Mouse (Mus musculus) brain, embryonic 14.5 days (tissue): ENCODE measurements around the gene Pde4d.

Experiments used
- CTCF ChIP-seq: fragments of 200-500 bp; IDR thresholded peaks from 2 replicates; pipeline ENCODE4 v1.5.1; 2012; ENCODE audit warnings: inconsistent platforms, mild to moderate bottlenecking, moderate library complexity, borderline replicate concordance; ENCODE audit not compliant: insufficient read depth, insufficient read length; ENCODE audit errors: extremely low read depth
- POLR2A ChIP-seq: fragments of 200-500 bp; IDR thresholded peaks from 2 replicates; pipeline ENCODE4 v1.6.1; 2012; ENCODE audit warnings: mild to moderate bottlenecking, inconsistent platforms, borderline replicate concordance; ENCODE audit not compliant: poor library complexity, insufficient read depth, insufficient read length, severe bottlenecking; ENCODE audit errors: extremely low read depth

- TF ChIP-seq POLR2A (no peak), CTCF (no peak)
Measured at GRCm38 (mm10) chr13:109350100-109350499, 900.4 kb downstream of the Pde4d start.
